Mouse (Mus musculus) lung, embryonic 16.5 days (tissue): Measurements from ENCODE around the gene Cep128. TPM values are rescaled to one million over a fixed set of nuclear protein-coding genes. Genes with fewer than 3 reads are reported as not detected.

Experiments used
- ATAC-seq: fragments of 200-750 bp; cut with Nextera tagmentation; 2 replicates; pipeline ENCODE4 v1.8.0; 2017; ENCODE audit warnings: low read depth, mild to moderate bottlenecking, moderate library complexity
- H3K27ac ChIP-seq: fragments of 300-500 bp; sonication (generic); 2 replicates; pipeline ENCODE4 v1.5.1; 2014; ENCODE audit warnings: mild to moderate bottlenecking, control low read depth, low read length
- H3K27me3 ChIP-seq: fragments of 300-500 bp; sonication (generic); 2 replicates; pipeline ENCODE4 v1.6.1; 2014; ENCODE audit warnings: low read depth, low read length, mixed read lengths; ENCODE audit not compliant: control insufficient read depth, insufficient read depth
- H3K36me3 ChIP-seq: fragments of 300-500 bp; sonication (generic); 2 replicates; pipeline ENCODE4 v1.6.1; 2014; ENCODE audit warnings: low read length; ENCODE audit not compliant: control insufficient read depth, insufficient read depth
- H3K4me1 ChIP-seq: fragments of 300-500 bp; sonication (generic); replicated peaks from 2 replicates; pipeline ENCODE4 v1.6.1; 2014; ENCODE audit warnings: low read length, mixed read lengths; ENCODE audit not compliant: control insufficient read depth, insufficient read depth
- H3K4me2 ChIP-seq: fragments of 300-500 bp; sonication (generic); 2 replicates; pipeline ENCODE4 v1.6.1; 2014; ENCODE audit warnings: low read depth, low read length, control low read depth
- H3K4me3 ChIP-seq: fragments of 300-500 bp; sonication (generic); 2 replicates; pipeline ENCODE4 v1.5.1; 2014; ENCODE audit warnings: mild to moderate bottlenecking, low read length, control low read depth
- H3K9ac ChIP-seq: fragments of 300-500 bp; sonication (generic); 2 replicates; pipeline ENCODE4 v1.6.1; 2014; ENCODE audit warnings: low read length, control low read depth
- H3K9me3 ChIP-seq: fragments of 300-500 bp; sonication (generic); 2 replicates; pipeline ENCODE4 v1.6.1; 2016; ENCODE audit warnings: low read length; ENCODE audit not compliant: control insufficient read depth
- WGBS: fragments of 180-500 bp; shearing (Covaris S2); extraction: QIAGEN DNeasy Blood & Tissue Kit; methylation state at CpG from one replicate; pipeline ENCODE4 v1.1.7; 2014; 5-methylcytosine and 5-hydroxymethylcytosine counted together
- polyA plus RNA-seq: library from polyadenylated mRNA; unstranded; fragments of >200 nt; fragmentation: Nextera tagmentation; extraction: Ambion mirVana; gene quantifications from 2 replicates; pipeline ENCODE4 v1.2.1, GENCODE M21; 2015

Gene Cep128
- polyA plus RNA-seq, 1 experiment from 2014 or later: 11.1 TPM

DNA sequence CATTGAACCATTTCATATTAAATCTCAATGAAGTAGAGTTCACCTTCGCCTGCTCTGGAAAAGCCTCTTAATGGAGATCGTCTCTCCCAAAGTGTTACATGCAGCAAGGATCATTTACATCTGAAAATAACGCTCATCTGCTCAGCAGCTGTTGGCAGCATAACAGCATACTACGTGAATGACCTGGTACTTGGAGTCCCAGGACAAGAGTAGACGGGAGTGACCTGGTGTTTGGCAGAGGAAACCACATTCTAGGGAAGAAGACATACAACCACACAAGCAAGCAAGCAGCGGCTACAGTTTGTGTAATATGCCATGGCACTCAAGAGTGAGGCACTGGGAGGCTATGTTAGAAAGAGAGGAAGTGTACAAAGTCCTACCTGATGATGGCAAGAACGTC, 69.2 kb downstream of the Cep128 start:
- no peak overlapping the region for H3K9ac ChIP-seq
- ATAC-seq: no peak
- no peak overlapping the region for H3K27ac ChIP-seq
- WGBS: 87% methylated on average over 7 of the region's 7 CpGs
- no peak overlapping the region for H3K4me2 ChIP-seq
- no peaks in the 10 kb centered on the region for H3K27me3 ChIP-seq
- no peaks in the 10 kb centered on the region for H3K9me3 ChIP-seq
- no peak overlapping the region for H3K4me3 ChIP-seq
- no peaks in the 10 kb centered on the region for H3K4me1 ChIP-seq
- H3K36me3 ChIP-seq: no peaks in the 10 kb centered on the region

DNA sequence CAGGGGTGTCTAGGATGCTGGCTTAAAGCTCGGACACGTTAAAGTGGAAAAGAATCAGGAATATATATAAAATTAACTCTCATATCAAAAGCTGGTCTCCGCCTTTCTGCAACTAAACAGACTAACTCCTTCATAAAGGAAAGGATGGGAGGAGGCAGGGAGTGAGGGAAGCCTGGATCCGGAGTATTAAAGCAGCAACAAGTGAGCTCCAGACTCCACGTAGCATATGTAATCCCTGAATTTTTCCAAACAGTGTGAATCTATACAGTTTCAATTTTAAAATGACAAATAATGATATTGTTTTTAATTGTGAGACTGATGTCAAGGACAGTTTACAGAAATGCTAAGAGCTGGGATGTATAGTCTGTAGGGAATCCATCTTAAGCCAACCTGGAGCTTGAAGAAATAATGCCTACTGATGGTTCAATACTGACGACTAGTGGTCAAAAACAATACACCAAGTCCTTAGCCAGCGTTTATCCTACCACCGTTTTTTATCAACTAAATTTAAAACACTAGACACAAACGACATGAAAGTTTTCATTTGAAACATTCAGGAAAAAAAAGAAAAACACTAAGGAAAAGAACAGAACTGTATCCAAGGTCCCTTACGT, 70.1 kb downstream of the Cep128 start:
- Histone ChIP-seq H3K9me3 (no peaks in the 10 kb centered on the region), H3K4me3 (no peak overlapping the region), H3K27ac (no peak overlapping the region), H3K9ac (no peak overlapping the region), H3K4me1 (no peaks in the 10 kb centered on the region), H3K27me3 (no peaks in the 10 kb centered on the region), H3K36me3 (no peaks in the 10 kb centered on the region), H3K4me2 (no peak overlapping the region)
- WGBS: 47% methylated on average over 10 of the region's 10 CpGs
- ATAC-seq: peak; percentile 71

DNA sequence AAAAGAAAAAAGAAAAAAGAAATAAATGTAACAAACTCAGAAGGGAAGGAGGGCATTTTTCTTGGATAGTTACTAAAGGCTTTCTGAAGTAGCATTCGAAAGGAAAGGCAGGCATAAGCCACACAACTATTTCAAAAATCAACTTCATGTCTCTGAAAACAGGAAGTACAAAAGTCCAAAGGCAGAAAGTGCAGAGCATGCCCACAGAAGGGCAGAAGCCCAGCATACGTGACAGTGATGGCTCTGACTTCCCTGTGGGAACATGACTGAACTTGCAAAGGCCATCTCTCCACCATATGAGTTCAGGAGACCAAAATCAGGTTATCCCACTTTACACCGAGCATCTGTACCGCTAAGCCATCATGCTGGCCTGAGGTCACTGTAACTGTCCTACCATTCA, 71.6 kb downstream of the Cep128 start:
- no peaks in the 10 kb centered on the region for H3K4me1 ChIP-seq
- no peak overlapping the region for H3K4me2 ChIP-seq
- no peaks in the 10 kb centered on the region for H3K27me3 ChIP-seq
- no peak overlapping the region for H3K4me3 ChIP-seq
- H3K9me3 ChIP-seq: no peaks in the 10 kb centered on the region
- 84% methylated on average over 4 of the region's 4 CpGs for WGBS
- ATAC-seq: no peak
- H3K36me3 ChIP-seq: no peaks in the 10 kb centered on the region
- H3K27ac ChIP-seq: no peak overlapping the region
- no peak overlapping the region for H3K9ac ChIP-seq

DNA sequence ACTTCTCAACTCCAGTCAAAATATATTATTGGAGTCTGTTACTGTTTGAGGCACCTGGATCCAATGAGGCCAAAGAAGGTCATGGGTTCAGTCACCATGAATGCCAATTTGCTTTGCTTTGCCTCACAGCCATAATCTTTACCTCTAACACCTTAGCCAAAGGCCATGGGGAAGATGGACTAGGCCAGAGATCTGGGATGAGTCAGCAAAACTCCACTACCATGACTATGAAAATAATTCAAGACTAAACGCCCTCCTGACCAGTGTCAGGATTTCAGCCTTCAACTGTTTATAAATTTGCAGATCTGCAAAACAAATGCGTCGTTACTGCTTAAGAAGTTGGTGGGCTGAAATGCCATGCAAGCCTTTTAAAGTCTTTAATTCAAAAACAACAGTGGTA, 76.5 kb downstream of the Cep128 start:
- no peak for ATAC-seq
- no peak overlapping the region for H3K27ac ChIP-seq
- H3K9ac ChIP-seq: no peak overlapping the region
- H3K9me3 ChIP-seq: no peaks in the 10 kb centered on the region
- no peaks in the 10 kb centered on the region for H3K36me3 ChIP-seq
- H3K4me2 ChIP-seq: no peak overlapping the region
- 68% methylated on average over 3 of the region's 3 CpGs for WGBS
- H3K27me3 ChIP-seq: no peaks in the 10 kb centered on the region
- no peak overlapping the region for H3K4me3 ChIP-seq
- no peaks in the 10 kb centered on the region for H3K4me1 ChIP-seq

DNA sequence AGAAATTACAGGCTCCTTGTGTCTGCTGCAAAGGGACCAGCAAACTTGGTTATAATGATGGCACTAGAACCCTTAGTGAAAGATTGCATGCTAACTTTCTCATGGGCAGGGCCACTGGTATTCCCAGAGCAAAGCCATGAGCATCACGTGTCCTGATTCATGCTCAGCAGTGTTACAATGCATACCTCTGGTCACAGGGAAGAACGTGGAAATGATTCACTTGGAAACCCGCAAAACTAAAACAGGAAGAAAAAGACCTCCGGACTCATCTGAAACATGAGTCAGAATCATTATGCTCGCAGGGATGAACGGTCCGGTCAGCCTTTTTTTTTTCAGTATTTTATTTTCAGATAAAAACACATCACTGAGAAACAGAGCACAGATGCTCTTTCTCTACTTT, 78.4 kb downstream of the Cep128 start:
- Histone ChIP-seq H3K36me3 (no peaks in the 10 kb centered on the region), H3K4me2 (no peak overlapping the region), H3K4me1 (no peaks in the 10 kb centered on the region), H3K9me3 (no peaks in the 10 kb centered on the region), H3K9ac (no peak overlapping the region), H3K4me3 (no peak overlapping the region), H3K27me3 (no peaks in the 10 kb centered on the region), H3K27ac (no peak overlapping the region)
- WGBS: 81% methylated on average over 7 of the region's 7 CpGs
- ATAC-seq: no peak

DNA sequence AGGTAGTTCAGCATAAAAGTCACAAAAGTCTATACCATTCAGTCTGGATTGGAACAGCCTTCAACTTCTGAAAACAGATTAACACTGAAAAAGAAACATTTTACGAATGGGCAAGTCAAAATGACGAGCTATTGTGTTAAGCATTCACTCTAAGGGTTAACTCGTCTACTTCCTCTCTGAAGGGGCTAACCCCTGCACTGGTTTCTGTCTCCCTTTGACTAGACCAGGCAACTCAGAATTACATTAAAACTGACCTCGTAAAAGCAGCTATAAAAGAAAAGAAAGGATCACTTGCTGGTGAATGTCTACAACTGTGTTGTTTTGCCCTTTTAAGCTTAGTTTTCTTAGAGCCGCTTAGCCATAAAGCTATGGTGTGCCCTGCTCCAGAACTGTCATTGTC, 79.2 kb downstream of the Cep128 start:
- Histone ChIP-seq H3K27me3 (no peaks in the 10 kb centered on the region), H3K4me3 (no peak overlapping the region), H3K4me2 (no peak overlapping the region), H3K36me3 (no peaks in the 10 kb centered on the region), H3K27ac (no peak overlapping the region), H3K4me1 (no peaks in the 10 kb centered on the region), H3K9me3 (no peaks in the 10 kb centered on the region), H3K9ac (no peak overlapping the region)
- 79% methylated on average over 5 of the region's 5 CpGs for WGBS
- no peak for ATAC-seq

DNA sequence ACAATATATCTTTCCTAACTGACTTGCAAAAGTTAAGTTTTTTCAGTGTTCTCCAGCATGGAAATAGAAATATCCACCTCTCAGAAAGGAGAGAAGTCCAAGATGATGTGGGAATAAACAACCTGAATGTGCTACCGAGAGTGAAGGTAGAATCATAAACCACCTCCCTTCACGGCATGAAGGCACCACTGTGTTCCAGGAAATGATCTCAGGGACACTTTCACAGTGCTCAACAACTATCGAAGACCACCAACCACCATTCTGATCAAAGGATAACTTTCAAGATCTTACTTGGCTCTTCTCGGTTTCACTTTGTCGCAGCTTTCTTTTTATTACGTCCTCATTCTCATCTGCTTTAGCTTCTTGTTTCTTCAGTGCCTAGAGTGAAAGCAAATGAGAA, 85.5 kb downstream of the Cep128 start:
- no peak overlapping the region for H3K9ac ChIP-seq
- no peak for ATAC-seq
- H3K27me3 ChIP-seq: no peaks in the 10 kb centered on the region
- no peaks in the 10 kb centered on the region for H3K36me3 ChIP-seq
- no peaks in the 10 kb centered on the region for H3K9me3 ChIP-seq
- H3K4me1 ChIP-seq: no peaks in the 10 kb centered on the region
- H3K4me3 ChIP-seq: no peak overlapping the region
- WGBS: 93% methylated on average over 6 of the region's 6 CpGs
- H3K4me2 ChIP-seq: no peak overlapping the region
- no peak overlapping the region for H3K27ac ChIP-seq

DNA sequence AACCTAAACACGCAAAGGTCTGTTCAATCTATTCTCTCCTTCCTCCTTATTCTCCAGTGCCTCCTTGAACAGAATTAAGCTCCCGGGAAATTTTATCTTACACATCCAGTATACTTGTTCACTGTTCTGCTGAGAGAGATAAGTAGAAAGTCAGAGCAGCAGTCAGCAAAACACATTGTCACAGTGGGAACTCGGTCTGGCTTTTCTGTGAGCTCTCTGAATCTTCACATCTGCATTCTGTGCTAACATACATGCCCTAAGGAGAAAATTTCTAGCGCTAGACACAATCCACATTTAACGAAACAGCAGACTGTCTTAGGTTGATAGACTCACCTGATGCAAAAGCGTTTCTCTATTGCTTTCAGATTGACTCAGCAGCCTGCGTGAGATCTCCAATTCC, 88.3 kb downstream of the Cep128 start:
- Histone ChIP-seq H3K9ac (no peak overlapping the region), H3K9me3 (no peaks in the 10 kb centered on the region), H3K36me3 (no peaks in the 10 kb centered on the region), H3K27ac (no peak overlapping the region), H3K4me1 (no peaks in the 10 kb centered on the region), H3K27me3 (no peaks in the 10 kb centered on the region), H3K4me3 (no peak overlapping the region), H3K4me2 (no peak overlapping the region)
- no peak for ATAC-seq
- 88% methylated on average over 7 of the region's 7 CpGs for WGBS

DNA sequence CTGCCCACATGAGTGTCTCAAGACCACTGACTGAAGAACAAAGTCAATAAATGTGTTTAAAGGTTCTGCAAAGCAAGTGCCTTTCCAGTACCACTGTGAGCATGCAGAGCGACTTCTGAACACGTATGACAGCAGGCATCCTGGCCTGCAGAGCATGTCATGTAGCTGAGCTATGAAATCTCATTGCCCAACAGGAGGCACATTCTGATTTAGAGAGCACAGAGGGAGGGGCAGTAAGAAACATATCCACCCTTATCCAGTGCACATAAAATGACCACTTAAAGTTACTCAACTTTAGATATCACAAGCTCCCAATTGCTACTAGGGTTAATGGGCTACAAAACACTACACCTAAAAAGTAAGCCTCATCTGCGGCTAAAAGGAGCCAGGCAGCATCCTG, 88.8 kb downstream of the Cep128 start:
- Histone ChIP-seq H3K4me3 (no peak overlapping the region), H3K9me3 (no peaks in the 10 kb centered on the region), H3K4me1 (no peaks in the 10 kb centered on the region), H3K9ac (no peak overlapping the region), H3K36me3 (no peaks in the 10 kb centered on the region), H3K4me2 (no peak overlapping the region), H3K27me3 (no peaks in the 10 kb centered on the region), H3K27ac (no peak overlapping the region)
- 81% methylated on average over 3 of the region's 3 CpGs for WGBS
- ATAC-seq: no peak

DNA sequence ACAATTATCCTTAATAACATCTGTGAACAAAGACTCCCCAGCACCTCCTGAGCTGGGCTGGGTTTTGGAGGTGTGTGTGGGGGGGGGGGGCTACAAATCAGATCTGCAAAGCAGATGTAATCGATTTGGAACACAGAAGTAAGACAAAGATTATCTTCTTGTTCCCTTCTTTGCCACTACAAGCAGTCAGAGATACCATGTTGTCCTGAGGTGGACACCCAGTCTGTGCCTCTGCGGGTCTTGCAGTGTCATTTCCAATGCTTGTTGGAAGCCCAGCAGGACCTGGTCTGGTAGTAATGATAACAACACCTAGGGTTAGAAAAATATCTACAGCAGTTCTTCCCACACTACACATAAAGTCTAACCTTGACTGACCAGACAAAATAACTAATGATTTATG, 110.3 kb downstream of the Cep128 start:
- WGBS: 93% methylated on average over 2 of the region's 2 CpGs
- H3K9me3 ChIP-seq: no peaks in the 10 kb centered on the region
- no peak overlapping the region for H3K27ac ChIP-seq
- no peak for ATAC-seq
- no peaks in the 10 kb centered on the region for H3K4me1 ChIP-seq
- no peaks in the 10 kb centered on the region for H3K36me3 ChIP-seq
- H3K27me3 ChIP-seq: no peaks in the 10 kb centered on the region
- no peak overlapping the region for H3K9ac ChIP-seq
- no peak overlapping the region for H3K4me2 ChIP-seq
- H3K4me3 ChIP-seq: no peak overlapping the region
